In genomic region chr2:136981062-136981879, GRCm38 (mm10) we compare ENCODE assay signal across 16 mouse cellular contexts.
DNase-seq lines count a peak whose midpoint lies in the region; ATAC-seq and TF ChIP-seq lines count a peak whose summit lies in the region.
"Had no signal": no experiment of that assay in that cellular context is flagged by ENCODE, and none has a peak within 500 bp of the region (broad histone marks: within the 10 kb centered on the region; RNA-seq: fewer than 3 reads in every experiment).

No protein-coding gene starts in this region.

- peak; percentile 30 for DNase-seq in lung, embryonic 14.5 days
- DNase-seq in lung, postnatal 10 days: no peak
- DNase-seq in forebrain, embryonic 14.5 days (ENCODE audit: low spot score): peak; percentile 64
- no peak for DNase-seq in midbrain, embryonic 10.5 days (ENCODE audit: low spot score)
- DNase-seq in cerebellum, adult 9-10 months: no peak
- DNase-seq: B cell, adult 2 months; cerebellum, postnatal 25 days; gastrocnemius, postnatal 25 days; kidney, postnatal 4 days; liver, embryonic 13.5 days; thymus, postnatal 14 days had no signal

- H3K4me1 ChIP-seq in lung, embryonic 14.5 days (ENCODE audit: insufficient read depth): no peaks in the 10 kb centered on the region
- peaks cover 13% of the 10 kb centered on the region for H3K4me1 ChIP-seq in forebrain, embryonic 14.5 days (ENCODE audit: control insufficient read depth, insufficient read depth, low read length)
- peaks cover 20% of the 10 kb centered on the region for H3K4me1 ChIP-seq in midbrain, embryonic 10.5 days
- H3K4me1 ChIP-seq in stomach, embryonic 14.5 days (ENCODE audit: control insufficient read depth, insufficient read depth, low read length): 0 out of 2 replicates have a peak, but pooled peaks cover 5% of the 10 kb centered on the region

- no peaks in the 10 kb centered on the region for H3K36me3 ChIP-seq in lung, embryonic 14.5 days (ENCODE audit: insufficient read depth)
- no peaks in the 10 kb centered on the region for H3K36me3 ChIP-seq in forebrain, embryonic 14.5 days (ENCODE audit: control insufficient read depth, insufficient read depth, low read length)
- H3K36me3 ChIP-seq in midbrain, embryonic 10.5 days: no peaks in the 10 kb centered on the region
- no peaks in the 10 kb centered on the region for H3K36me3 ChIP-seq in stomach, embryonic 14.5 days (ENCODE audit: control insufficient read depth, insufficient read depth, low read length)
- H3K36me3 ChIP-seq: liver, embryonic 13.5 days had no signal

- TF ChIP-seq CTCF in lung, embryonic 14.5 days (IDR thresholded peaks at IDR 0.05; ENCODE audit: low read depth): no peak

- no peak overlapping the region for H3K27ac ChIP-seq in lung, embryonic 14.5 days (ENCODE audit: low read depth)
- H3K27ac ChIP-seq in forebrain, embryonic 14.5 days (ENCODE audit: low read depth, low read length): no peak overlapping the region
- H3K27ac ChIP-seq in midbrain, embryonic 10.5 days (replicated peaks): peak overlapping the region; percentile 76
- H3K27ac ChIP-seq in stomach, embryonic 14.5 days (ENCODE audit: low read length): no peak overlapping the region
- H3K27ac ChIP-seq: liver, embryonic 13.5 days had no signal

- no peaks in the 10 kb centered on the region for H3K9me3 ChIP-seq in lung, embryonic 14.5 days (ENCODE audit: low read depth, low read length)
- no peaks in the 10 kb centered on the region for H3K9me3 ChIP-seq in forebrain, embryonic 14.5 days (replicated peaks; ENCODE audit: control insufficient read depth, low read length)
- H3K9me3 ChIP-seq in midbrain, embryonic 10.5 days (replicated peaks): no peaks in the 10 kb centered on the region
- no peaks in the 10 kb centered on the region for H3K9me3 ChIP-seq in stomach, embryonic 14.5 days (ENCODE audit: control insufficient read depth, low read depth, low read length)
- H3K9me3 ChIP-seq: G1E; liver, embryonic 13.5 days had no signal

- 51% methylated on average over 10 of the region's 10 CpGs for WGBS in lung, embryonic 14.5 days
- WGBS in forebrain, embryonic 14.5 days: 2% methylated on average over 10 of the region's 10 CpGs
- WGBS in midbrain, embryonic 10.5 days: 57% methylated on average over 10 of the region's 10 CpGs
- 61% methylated on average over 10 of the region's 10 CpGs for WGBS in stomach, embryonic 14.5 days

- peak; percentile 54; the same call in 1 of the 2 replicates for ATAC-seq in lung, embryonic 14.5 days (ENCODE audit: insufficient read depth)
- peak; percentile 81 for ATAC-seq in forebrain, embryonic 14.5 days
- ATAC-seq in stomach, embryonic 14.5 days (ENCODE audit: insufficient number of reproducible peaks, insufficient read depth, low FRiP score, low read depth): 0 out of 2 replicates have a peak, but pooled peaks have one; percentile 37
- no peak for ATAC-seq in activated CD4-positive, CD25-positive, alpha-beta regulatory T cell, adult 4 months
- ATAC-seq in erythroblast, adult 5-6 weeks (replicated peaks; ENCODE audit: low FRiP score, poor library complexity, severe bottlenecking): no peak
- ATAC-seq: intestine, postnatal 0 days had no signal

- H3K9ac ChIP-seq in lung, embryonic 14.5 days: no peak overlapping the region
- peak overlapping the region; percentile 17; the same call in 1 of the 2 replicates for H3K9ac ChIP-seq in forebrain, embryonic 14.5 days (ENCODE audit: low read length)
- H3K9ac ChIP-seq in stomach, embryonic 14.5 days (replicated peaks; ENCODE audit: low read depth, low read length): no peak overlapping the region
- H3K9ac ChIP-seq: liver, embryonic 13.5 days had no signal

- H3K4me2 ChIP-seq in lung, embryonic 14.5 days: no peak overlapping the region
- no peak overlapping the region for H3K4me2 ChIP-seq in forebrain, embryonic 14.5 days (ENCODE audit: low read length)
- no peak overlapping the region for H3K4me2 ChIP-seq in stomach, embryonic 14.5 days (replicated peaks; ENCODE audit: low read depth, low read length)
- H3K4me2 ChIP-seq: liver, embryonic 13.5 days had no signal

- no peaks in the 10 kb centered on the region for H3K27me3 ChIP-seq in lung, embryonic 14.5 days (ENCODE audit: insufficient read depth, low read length)
- H3K27me3 ChIP-seq in forebrain, embryonic 14.5 days (replicated peaks; ENCODE audit: control insufficient read depth, insufficient read depth, low read length): no peaks in the 10 kb centered on the region; the same call in 1 of the 2 replicates
- H3K27me3 ChIP-seq in midbrain, embryonic 10.5 days (ENCODE audit: low read depth, poor library complexity, severe bottlenecking): no peaks in the 10 kb centered on the region
- no peaks in the 10 kb centered on the region for H3K27me3 ChIP-seq in stomach, embryonic 14.5 days (ENCODE audit: control insufficient read depth, insufficient read depth, low read length)
- H3K27me3 ChIP-seq: liver, embryonic 13.5 days had no signal

- H3K4me3 ChIP-seq in lung, embryonic 14.5 days (ENCODE audit: low read depth, low read length): no peak overlapping the region
- no peak overlapping the region for H3K4me3 ChIP-seq in forebrain, embryonic 14.5 days (ENCODE audit: low read depth, low read length)
- no peak overlapping the region for H3K4me3 ChIP-seq in midbrain, embryonic 10.5 days
- no peak overlapping the region for H3K4me3 ChIP-seq in stomach, embryonic 14.5 days (ENCODE audit: low read depth, low read length)
- H3K4me3 ChIP-seq: liver, embryonic 13.5 days had no signal

Comparison
In these comparisons a context has a peak if more than half of its experiments do, and no peak if none do; other contexts are left out.
1. DNase-seq: peak in lung, embryonic 14.5 days (single experiment) and forebrain, embryonic 14.5 days (single experiment); none in lung, postnatal 10 days (single experiment), midbrain, embryonic 10.5 days (single experiment) and cerebellum, adult 9-10 months (single experiment).
2. ATAC-seq: peak in lung, embryonic 14.5 days (single experiment), forebrain, embryonic 14.5 days (single experiment) and stomach, embryonic 14.5 days (single experiment); none in activated CD4-positive, CD25-positive, alpha-beta regulatory T cell, adult 4 months (single experiment) and erythroblast, adult 5-6 weeks (single experiment).